Mouse (Mus musculus): Measurements from ENCODE around the gene Gnai2. TPM values are rescaled to one million over a fixed set of nuclear protein-coding genes. Genes with fewer than 3 reads are reported as not detected.
A peak's percentile ranks its signal among the peaks of the same experiment; 100 is the strongest.

The Gnai2 gene
- polyA plus RNA-seq, 1 experiment from 2014 or later = 404 TPM

GRCm38 (mm10) chr9:107626158-107626843 is 8.9 kb downstream of the Gnai2 start:
- WGBS = 51% methylated on average over 14 of the region's 15 CpGs
- DNase-seq (ENCODE audit: low spot score) = no peak
- peak overlapping the region; percentile 42 for H3K4me3 ChIP-seq

GRCm38 (mm10) chr9:107625351-107626128 is 9.6 kb downstream of the Gnai2 start:
- peaks cover 57% of the 10 kb centered on the region for H3K36me3 ChIP-seq
- H3K4me1 ChIP-seq = peaks cover 72% of the 10 kb centered on the region
- no peaks in the 10 kb centered on the region for H3K9me3 ChIP-seq
- no peaks in the 10 kb centered on the region for H3K27me3 ChIP-seq (ENCODE audit: insufficient read depth, poor library complexity, severe bottlenecking)
- WGBS = 85% methylated on average over 12 of the region's 12 CpGs
- H3K4me3 ChIP-seq = no peak overlapping the region
- H3K27ac ChIP-seq = peak overlapping the region; percentile 90
- DNase-seq (ENCODE audit: low spot score) = no peak

More at GRCm38 (mm10) chr9:107626158-107626843, 8.9 kb downstream of the Gnai2 start:
- Histone ChIP-seq H3K27ac (peak overlapping the region; percentile 90), H3K4me1 (peaks cover 74% of the 10 kb centered on the region), H3K9me3 (no peaks in the 10 kb centered on the region), H3K36me3 (peaks cover 55% of the 10 kb centered on the region), H3K27me3 (ENCODE audit: insufficient read depth, poor library complexity, severe bottlenecking) (no peaks in the 10 kb centered on the region)

- 79% methylated on average over 3 of the region's 3 CpGs for WGBS
These were observed 10.2 kb downstream of the Gnai2 start for GRCm38 (mm10) chr9:107624951-107625350.

GRCm38 (mm10) chr9:107624539-107624938 is 10.6 kb downstream of the Gnai2 start:
- no peak for DNase-seq (ENCODE audit: low spot score)

More at GRCm38 (mm10) chr9:107624951-107625350, 10.2 kb downstream of the Gnai2 start:
- H3K36me3 ChIP-seq = peaks cover 63% of the 10 kb centered on the region
- no peak for DNase-seq (ENCODE audit: low spot score)
- H3K27ac ChIP-seq = peak overlapping the region; percentile 56
- H3K9me3 ChIP-seq = no peaks in the 10 kb centered on the region
- no peak overlapping the region for H3K4me3 ChIP-seq
- peaks cover 72% of the 10 kb centered on the region for H3K4me1 ChIP-seq
- H3K27me3 ChIP-seq (ENCODE audit: insufficient read depth, poor library complexity, severe bottlenecking) = no peaks in the 10 kb centered on the region

GRCm38 (mm10) chr9:107620954-107621353 is 14.2 kb downstream of the Gnai2 start:
- H3K4me1 ChIP-seq = peaks cover 57% of the 10 kb centered on the region
- no peak overlapping the region for H3K27ac ChIP-seq

More at GRCm38 (mm10) chr9:107624539-107624938, 10.6 kb downstream of the Gnai2 start:
- H3K9me3 ChIP-seq = no peaks in the 10 kb centered on the region
- no peak overlapping the region for H3K4me3 ChIP-seq
- peaks cover 67% of the 10 kb centered on the region for H3K36me3 ChIP-seq
- peak overlapping the region; percentile 56 for H3K27ac ChIP-seq
- no peaks in the 10 kb centered on the region for H3K27me3 ChIP-seq (ENCODE audit: insufficient read depth, poor library complexity, severe bottlenecking)
- WGBS = 65% methylated on average over 5 of the region's 5 CpGs
- H3K4me1 ChIP-seq = peaks cover 72% of the 10 kb centered on the region

GRCm38 (mm10) chr9:107619546-107619879 is 15.7 kb downstream of the Gnai2 start:
- peaks cover 86% of the 10 kb centered on the region for H3K36me3 ChIP-seq
- H3K4me3 ChIP-seq = peak overlapping the region; percentile 25
- peaks cover 55% of the 10 kb centered on the region for H3K4me1 ChIP-seq

More at GRCm38 (mm10) chr9:107620954-107621353, 14.2 kb downstream of the Gnai2 start:
- Histone ChIP-seq H3K36me3 (peaks cover 85% of the 10 kb centered on the region), H3K27me3 (ENCODE audit: insufficient read depth, poor library complexity, severe bottlenecking) (no peaks in the 10 kb centered on the region), H3K9me3 (no peaks in the 10 kb centered on the region), H3K4me3 (no peak overlapping the region)
- DNase-seq (ENCODE audit: low spot score) = no peak

GRCm38 (mm10) chr9:107618778-107619545 is 16.2 kb downstream of the Gnai2 start:
- DNase-seq (ENCODE audit: low spot score) = no peak
- 40% methylated on average over 13 of the region's 13 CpGs for WGBS
- peak overlapping the region; percentile 25; the same call in 1 of the 2 replicates for H3K4me3 ChIP-seq
- H3K27ac ChIP-seq = peak overlapping the region; percentile 79
- peaks cover 86% of the 10 kb centered on the region for H3K36me3 ChIP-seq
- H3K4me1 ChIP-seq = peaks cover 55% of the 10 kb centered on the region
- no peaks in the 10 kb centered on the region for H3K27me3 ChIP-seq (ENCODE audit: insufficient read depth, poor library complexity, severe bottlenecking)
- no peaks in the 10 kb centered on the region for H3K9me3 ChIP-seq

More at GRCm38 (mm10) chr9:107619546-107619879, 15.7 kb downstream of the Gnai2 start:
- peak; percentile 94 for DNase-seq (ENCODE audit: low spot score)
- Histone ChIP-seq H3K27me3 (ENCODE audit: insufficient read depth, poor library complexity, severe bottlenecking) (no peaks in the 10 kb centered on the region), H3K27ac (peak overlapping the region; percentile 79), H3K9me3 (no peaks in the 10 kb centered on the region)
- WGBS = 38% methylated on average over 13 of the region's 13 CpGs

- Histone ChIP-seq H3K36me3 (peaks cover 85% of the 10 kb centered on the region), H3K4me1 (peaks cover 56% of the 10 kb centered on the region)
- 88% methylated on average over 6 of the region's 6 CpGs for WGBS
These were observed 17.1 kb downstream of the Gnai2 start for GRCm38 (mm10) chr9:107618098-107618497.

GRCm38 (mm10) chr9:107617461-107617860 is 17.7 kb downstream of the Gnai2 start:
- Histone ChIP-seq H3K27me3 (ENCODE audit: insufficient read depth, poor library complexity, severe bottlenecking) (no peaks in the 10 kb centered on the region), H3K4me1 (peaks cover 62% of the 10 kb centered on the region), H3K27ac (no peak overlapping the region), H3K36me3 (peaks cover 78% of the 10 kb centered on the region), H3K9me3 (no peaks in the 10 kb centered on the region), H3K4me3 (no peak overlapping the region)
- DNase-seq (ENCODE audit: low spot score) = no peak
- WGBS = 71% methylated on average over 2 of the region's 2 CpGs

More at GRCm38 (mm10) chr9:107618098-107618497, 17.1 kb downstream of the Gnai2 start:
- Histone ChIP-seq H3K27me3 (ENCODE audit: insufficient read depth, poor library complexity, severe bottlenecking) (no peaks in the 10 kb centered on the region), H3K4me3 (no peak overlapping the region), H3K27ac (peak overlapping the region; percentile 79), H3K9me3 (no peaks in the 10 kb centered on the region)
- DNase-seq (ENCODE audit: low spot score) = no peak

- peaks cover 69% of the 10 kb centered on the region for H3K4me1 ChIP-seq
- H3K27me3 ChIP-seq (ENCODE audit: insufficient read depth, poor library complexity, severe bottlenecking) = no peaks in the 10 kb centered on the region
- WGBS = 65% methylated on average over 4 of the region's 4 CpGs
- H3K4me3 ChIP-seq = no peak overlapping the region
- H3K9me3 ChIP-seq = no peaks in the 10 kb centered on the region
- DNase-seq (ENCODE audit: low spot score) = no peak
- H3K27ac ChIP-seq = 0 out of 2 replicates have a peak overlapping the region, but pooled peaks have one; percentile 42
- H3K36me3 ChIP-seq = peaks cover 64% of the 10 kb centered on the region
These were observed 20.1 kb downstream of the Gnai2 start for GRCm38 (mm10) chr9:107615035-107615434.

GRCm38 (mm10) chr9:107612945-107613569 is 22.1 kb downstream of the Gnai2 start:
- Histone ChIP-seq H3K4me3 (peak overlapping the region; percentile 63), H3K27me3 (ENCODE audit: insufficient read depth, poor library complexity, severe bottlenecking) (peaks cover under 1% of the 10 kb centered on the region; the same call in 1 of the 2 replicates), H3K36me3 (peaks cover 45% of the 10 kb centered on the region), H3K27ac (peak overlapping the region; percentile 96), H3K9me3 (no peaks in the 10 kb centered on the region), H3K4me1 (peaks cover 68% of the 10 kb centered on the region)
- DNase-seq (ENCODE audit: low spot score) = no peak
- WGBS = 11% methylated on average over 12 of the region's 12 CpGs

Measured in heart, embryonic 10.5 days (tissue).